Mouse (Mus musculus) stomach, embryonic 14.5 days (tissue): ENCODE results near the gene Rbm12. TPM values are rescaled to one million over a fixed set of nuclear protein-coding genes. Genes with fewer than 3 reads are reported as not detected.

Experiments used
- polyA plus RNA-seq: library from polyadenylated mRNA; unstranded; fragments of >200 nt; fragmentation: Nextera tagmentation; extraction: Ambion mirVana; gene quantifications from 2 replicates; pipeline ENCODE4 v1.2.1, GENCODE M21; 2014

Gene Rbm12
- polyA plus RNA-seq, 1 experiment from 2014 or later = 30.1 TPM

Other genes starting within 250 kb of the Rbm12 start
- gene Uqcc1, start 181.7 kb downstream of the Rbm12 start, polyA plus RNA-seq = 56.3 and 64.4 TPM in 2 replicates
- not detected in 2 replicates for gene Gm15557, start 171.2 kb downstream of the Rbm12 start, polyA plus RNA-seq
- gene Gdf5, start 166.6 kb downstream of the Rbm12 start, polyA plus RNA-seq = 1.2 and 1.3 TPM in 2 replicates
- 22.6 and 27.8 TPM in 2 replicates for gene Cep250, start 155.5 kb downstream of the Rbm12 start, polyA plus RNA-seq
- 2.1 and 2.2 TPM in 2 replicates for gene 6430550D23Rik, start 104.0 kb downstream of the Rbm12 start, polyA plus RNA-seq
- gene Ergic3, start 103.9 kb downstream of the Rbm12 start, polyA plus RNA-seq = 264 and 266 TPM in 2 replicates
- gene Fer1l4, start 59.0 kb downstream of the Rbm12 start, polyA plus RNA-seq = 0.78 and 1.6 TPM in 2 replicates
- 3.1 and 4.2 TPM in 2 replicates for gene Spag4, start 46.8 kb downstream of the Rbm12 start, polyA plus RNA-seq
- gene Cpne1, start within 50 bp of the Rbm12 start, polyA plus RNA-seq = 59.5 and 60.1 TPM in 2 replicates
- gene Gm28036, start 15.1 kb upstream of the Rbm12 start, polyA plus RNA-seq = 11.0 and 17.6 TPM in 2 replicates
- gene Romo1, start 32.1 kb upstream of the Rbm12 start, polyA plus RNA-seq = 380 and 418 TPM in 2 replicates
- 41.5 and 44.6 TPM in 2 replicates for gene Nfs1, start 32.2 kb upstream of the Rbm12 start, polyA plus RNA-seq
- 754 and 766 TPM in 2 replicates for gene Rbm39, start 68.3 kb upstream of the Rbm12 start, polyA plus RNA-seq
- 80.6 and 93.0 TPM in 2 replicates for gene Phf20, start 84.5 kb upstream of the Rbm12 start, polyA plus RNA-seq
- gene Cnbd2, start 200.3 kb upstream of the Rbm12 start, polyA plus RNA-seq = 3.4 and 4.5 TPM in 2 replicates
- gene Scand1, start 200.7 kb upstream of the Rbm12 start, polyA plus RNA-seq = 61.0 and 62.5 TPM in 2 replicates